Mouse (Mus musculus) liver, embryonic 11.5 days (tissue): ENCODE measurements around the gene Dock1. TPM values are rescaled to one million over a fixed set of nuclear protein-coding genes. Genes with fewer than 3 reads are reported as not detected.

Experiments used
- ATAC-seq: fragments of 200-750 bp; cut with Nextera tagmentation; replicated peaks from 2 replicates; pipeline ENCODE4 v1.8.0; 2017; ENCODE audit warnings: moderate number of reproducible peaks, mild to moderate bottlenecking, moderate TSS enrichment, moderate library complexity; ENCODE audit not compliant: low FRiP score
- DNase-seq: peaks from one replicate; pipeline ENCODE4 v3.0.0-alpha.2; 2017; ENCODE audit warnings: low spot score
- H3K27ac ChIP-seq: fragments of 300-500 bp; sonication (generic); 2 replicates; pipeline ENCODE4 v1.5.1; 2014; ENCODE audit warnings: mild to moderate bottlenecking, low read depth, low read length, control low read depth
- H3K27me3 ChIP-seq: fragments of 300-500 bp; sonication (generic); replicated peaks from 2 replicates; pipeline ENCODE4 v1.6.1; 2014; ENCODE audit warnings: low read length, mixed read lengths; ENCODE audit not compliant: control insufficient read depth, insufficient read depth
- H3K36me3 ChIP-seq: fragments of 300-500 bp; sonication (generic); 2 replicates; pipeline ENCODE4 v1.6.1; 2014; ENCODE audit warnings: mild to moderate bottlenecking, low read length, moderate library complexity, mixed read lengths; ENCODE audit not compliant: control insufficient read depth, insufficient read depth
- H3K4me1 ChIP-seq: fragments of 300-500 bp; sonication (generic); replicated peaks from 2 replicates; pipeline ENCODE4 v1.6.1; 2014; ENCODE audit warnings: low read length, mixed read lengths; ENCODE audit not compliant: control insufficient read depth, insufficient read depth
- H3K4me2 ChIP-seq: fragments of 300-500 bp; sonication (generic); 2 replicates; pipeline ENCODE4 v1.6.1; 2014; ENCODE audit warnings: mild to moderate bottlenecking, control low read depth, moderate library complexity
- H3K4me3 ChIP-seq: fragments of 300-500 bp; sonication (generic); 2 replicates; pipeline ENCODE4 v1.5.1; 2014; ENCODE audit warnings: low read depth, low read length, control low read depth
- H3K9ac ChIP-seq: fragments of 300-500 bp; sonication (generic); 2 replicates; pipeline ENCODE4 v1.6.1; 2014; ENCODE audit warnings: low read depth, low read length, control low read depth
- H3K9me3 ChIP-seq: fragments of 300-500 bp; sonication (generic); 2 replicates; pipeline ENCODE4 v1.6.1; 2016; ENCODE audit warnings: low read length, inconsistent platforms, mixed read lengths; ENCODE audit not compliant: control insufficient read depth
- WGBS: fragments of 180-500 bp; shearing (Covaris S2); extraction: QIAGEN DNeasy Blood & Tissue Kit; methylation state at CpG from one replicate; pipeline ENCODE4 v1.1.7; 2014; 5-methylcytosine and 5-hydroxymethylcytosine counted together
- polyA plus RNA-seq: library from polyadenylated mRNA; unstranded; fragments of >200 nt; fragmentation: Nextera tagmentation; extraction: Ambion mirVana; gene quantifications from 2 replicates; pipeline ENCODE4 v1.2.1, GENCODE M21; 2014

Gene Dock1
- polyA plus RNA-seq, 1 experiment from 2014 or later: 15.9 TPM

DNA sequence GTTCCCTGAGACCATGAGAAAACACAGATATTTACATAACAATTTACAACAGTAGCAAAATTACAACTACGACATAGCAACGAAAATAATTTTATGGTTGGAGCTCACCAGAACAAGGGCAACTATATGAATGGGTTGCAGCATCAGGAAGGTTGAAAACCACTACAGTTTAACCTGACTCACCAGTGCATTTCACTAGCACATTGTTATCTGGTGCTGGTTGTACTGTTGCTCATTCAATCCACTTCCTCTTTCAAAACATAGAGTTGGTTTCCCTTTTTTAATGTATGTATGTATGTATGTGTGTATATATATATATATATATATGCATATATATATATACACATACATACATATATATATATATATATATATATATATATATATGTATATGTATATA, 138.0 kb downstream of the Dock1 start:
- Histone ChIP-seq H3K27me3 (no peaks in the 10 kb centered on the region), H3K9ac (no peak overlapping the region), H3K27ac (no peak overlapping the region), H3K36me3 (no peaks in the 10 kb centered on the region), H3K4me3 (no peak overlapping the region), H3K4me1 (no peaks in the 10 kb centered on the region), H3K4me2 (no peak overlapping the region), H3K9me3 (no peaks in the 10 kb centered on the region)
- 84% methylated on average over 2 of the region's 2 CpGs for WGBS
- no peak for ATAC-seq
- no peak for DNase-seq

DNA sequence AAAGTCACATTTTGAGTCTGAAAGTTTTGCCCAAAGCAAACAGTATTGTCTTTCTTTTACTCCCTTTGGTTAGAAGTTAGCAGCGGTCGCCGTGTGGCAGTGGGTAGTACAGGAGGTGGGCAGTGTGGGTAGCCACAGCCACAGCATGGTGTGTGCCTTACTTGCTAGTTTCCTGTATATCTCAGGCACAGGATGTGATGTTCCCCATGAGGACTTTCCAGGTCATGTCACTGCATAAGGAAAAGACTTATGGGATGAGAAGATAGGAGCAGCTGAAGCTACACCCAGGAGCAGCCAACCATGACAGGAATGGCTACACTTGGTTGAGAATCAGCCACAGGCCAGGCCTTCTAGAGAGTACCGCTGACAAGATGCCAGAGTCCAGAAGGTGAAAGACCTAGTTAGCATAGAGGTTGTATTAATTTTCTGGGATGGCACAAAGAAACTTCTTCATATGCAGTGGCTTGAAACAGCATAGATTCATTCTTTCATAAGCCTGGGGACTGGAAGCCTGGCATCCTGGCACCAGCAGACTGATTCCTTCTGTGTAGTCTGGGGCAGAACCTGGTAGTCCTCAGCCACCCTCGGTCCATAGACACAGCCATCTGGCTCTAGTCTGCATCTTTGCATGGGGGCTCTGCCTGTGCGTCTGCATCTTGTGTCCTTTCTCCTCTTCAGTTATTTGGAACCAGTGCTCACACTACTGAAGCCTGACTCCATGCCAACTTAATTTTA, 139.0 kb downstream of the Dock1 start:
- Histone ChIP-seq H3K4me1 (no peaks in the 10 kb centered on the region), H3K9ac (no peak overlapping the region), H3K4me3 (no peak overlapping the region), H3K4me2 (no peak overlapping the region), H3K27ac (no peak overlapping the region), H3K27me3 (no peaks in the 10 kb centered on the region), H3K9me3 (no peaks in the 10 kb centered on the region), H3K36me3 (no peaks in the 10 kb centered on the region)
- ATAC-seq (no peak), DNase-seq (no peak)
- 87% methylated on average over 6 of the region's 6 CpGs for WGBS

DNA sequence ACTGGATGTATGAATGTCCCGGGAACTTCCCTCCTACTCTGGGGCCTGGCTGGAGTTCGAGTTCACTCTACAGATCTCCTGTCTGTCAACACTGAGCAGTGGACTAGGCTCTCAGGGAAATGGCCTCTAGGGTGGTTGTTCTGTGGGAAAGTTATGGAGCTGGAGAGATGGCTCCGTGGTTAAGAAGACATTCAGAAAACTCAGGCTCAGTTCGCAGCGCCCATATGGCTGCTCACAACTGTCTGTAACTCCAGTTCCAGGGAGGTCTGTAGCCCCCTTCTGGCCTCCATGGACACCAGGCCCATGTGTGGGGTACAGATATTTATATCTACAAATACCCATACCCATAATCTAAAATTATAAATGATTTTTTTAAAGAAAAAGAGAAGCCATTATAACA, 148.0 kb downstream of the Dock1 start:
- ATAC-seq (no peak), DNase-seq (no peak)
- H3K36me3 ChIP-seq: no peaks in the 10 kb centered on the region; the same call in 1 of the 2 replicates
- 89% methylated on average over 5 of the region's 5 CpGs for WGBS
- H3K9ac ChIP-seq: no peak overlapping the region
- no peak overlapping the region for H3K4me2 ChIP-seq
- H3K4me3 ChIP-seq: no peak overlapping the region
- H3K27ac ChIP-seq: no peak overlapping the region
- H3K9me3 ChIP-seq: no peaks in the 10 kb centered on the region
- H3K27me3 ChIP-seq: no peaks in the 10 kb centered on the region
- no peaks in the 10 kb centered on the region for H3K4me1 ChIP-seq

DNA sequence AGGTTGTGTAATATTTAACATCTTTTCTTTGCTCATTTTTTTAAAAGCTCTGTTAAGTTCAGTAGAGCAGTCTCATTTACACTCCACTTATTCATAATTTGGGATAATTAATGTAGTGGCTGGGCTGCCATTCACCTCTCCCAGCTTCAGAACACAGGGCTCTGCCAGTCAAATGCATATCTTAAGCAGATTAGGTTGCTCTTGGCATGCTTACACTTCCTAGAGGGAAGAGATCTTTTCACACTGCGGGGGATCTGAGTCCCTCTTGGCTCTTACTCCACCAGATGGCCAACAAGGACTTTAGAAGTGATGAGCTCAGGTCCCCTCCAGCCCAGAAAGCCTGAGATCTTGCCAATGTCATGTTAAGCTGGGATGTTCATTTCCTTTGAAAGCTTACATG, 150.8 kb downstream of the Dock1 start:
- Histone ChIP-seq H3K9ac (no peak overlapping the region), H3K36me3 (no peaks in the 10 kb centered on the region; the same call in 1 of the 2 replicates), H3K27ac (no peak overlapping the region), H3K4me2 (no peak overlapping the region), H3K27me3 (no peaks in the 10 kb centered on the region), H3K4me3 (no peak overlapping the region), H3K4me1 (no peaks in the 10 kb centered on the region), H3K9me3 (no peaks in the 10 kb centered on the region)
- WGBS: 33% methylated on average over 1 of the region's 1 CpGs
- DNase-seq (no peak), ATAC-seq (no peak)

DNA sequence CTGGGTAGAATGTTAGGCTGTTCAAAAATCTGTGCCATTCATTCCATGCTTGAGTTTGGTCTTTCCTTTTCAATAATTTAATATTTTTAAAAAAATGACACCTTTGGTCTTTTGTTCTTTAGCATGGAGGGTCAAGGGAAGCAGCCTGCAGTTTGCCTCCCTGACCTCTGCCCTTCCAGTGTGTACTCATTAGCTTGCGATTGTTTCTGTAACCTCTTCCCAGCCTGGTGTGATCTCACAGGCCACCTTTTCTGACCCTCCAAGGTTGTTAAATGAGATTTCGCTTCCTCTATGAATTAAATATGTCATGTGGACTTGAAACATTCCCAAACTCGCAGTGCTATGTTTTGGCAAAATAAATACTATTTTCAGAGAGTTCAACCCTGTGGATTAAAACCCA, 151.6 kb downstream of the Dock1 start:
- ATAC-seq: no peak
- H3K4me2 ChIP-seq: no peak overlapping the region

DNA sequence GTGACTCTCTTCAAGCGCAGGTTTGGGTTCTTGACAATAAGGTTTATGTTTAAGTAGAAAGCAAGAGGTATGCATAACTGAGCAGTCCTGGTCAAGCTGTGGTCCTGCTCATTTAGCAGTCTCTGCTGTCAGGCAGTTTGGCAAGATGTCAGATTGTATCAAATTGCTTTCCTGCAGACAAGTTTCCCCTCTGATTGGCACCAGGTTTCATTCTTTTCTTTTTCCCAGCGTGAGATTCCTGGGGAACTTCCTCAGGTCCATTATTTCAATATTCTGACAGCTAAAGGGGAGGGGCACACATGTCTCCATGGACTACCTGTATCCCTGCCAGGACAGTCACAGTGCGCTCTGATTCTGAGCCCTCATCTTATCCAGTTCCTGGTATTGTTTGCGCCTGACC, 153.4 kb downstream of the Dock1 start:
- no peak for DNase-seq
- 86% methylated on average over 4 of the region's 4 CpGs for WGBS

More for the DNA sequence above, 151.6 kb downstream of the Dock1 start:
- DNase-seq: no peak
- WGBS: 68% methylated on average over 3 of the region's 3 CpGs
- Histone ChIP-seq H3K4me3 (no peak overlapping the region), H3K9ac (no peak overlapping the region), H3K36me3 (no peaks in the 10 kb centered on the region; the same call in 1 of the 2 replicates), H3K4me1 (no peaks in the 10 kb centered on the region), H3K27me3 (no peaks in the 10 kb centered on the region), H3K9me3 (no peaks in the 10 kb centered on the region), H3K27ac (no peak overlapping the region)

DNA sequence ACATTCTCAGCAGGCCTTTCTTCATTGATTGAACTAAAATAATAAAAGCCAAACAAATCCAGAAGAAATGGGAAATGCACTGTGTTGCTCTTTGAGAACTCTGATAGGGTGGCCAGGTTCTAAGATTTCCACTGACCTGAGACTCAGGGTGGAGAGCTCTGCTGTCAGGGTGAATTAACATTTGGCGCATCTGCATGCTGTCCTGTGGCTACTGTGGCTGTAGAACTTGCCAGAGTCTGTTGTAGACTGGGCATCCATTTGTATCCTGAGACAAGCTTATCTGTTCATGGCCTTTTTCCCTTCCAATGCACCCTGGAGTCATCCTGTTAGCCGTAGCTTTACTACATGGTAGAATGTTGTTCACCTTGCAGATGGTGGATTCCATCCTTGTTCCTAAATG, 169.6 kb downstream of the Dock1 start:
- Histone ChIP-seq H3K36me3 (no peaks in the 10 kb centered on the region), H3K27me3 (no peaks in the 10 kb centered on the region), H3K4me1 (no peaks in the 10 kb centered on the region), H3K27ac (no peak overlapping the region), H3K9me3 (no peaks in the 10 kb centered on the region), H3K9ac (no peak overlapping the region), H3K4me3 (no peak overlapping the region), H3K4me2 (no peak overlapping the region)
- DNase-seq (no peak), ATAC-seq (no peak)
- whole genome bisulfite sequencing: 85% methylated on average over 2 of the region's 2 CpGs

More for the DNA sequence above, 153.4 kb downstream of the Dock1 start:
- no peak for ATAC-seq
- Histone ChIP-seq H3K27me3 (no peaks in the 10 kb centered on the region), H3K4me2 (no peak overlapping the region), H3K9ac (no peak overlapping the region), H3K36me3 (no peaks in the 10 kb centered on the region; the same call in 1 of the 2 replicates), H3K4me1 (no peaks in the 10 kb centered on the region), H3K27ac (no peak overlapping the region), H3K4me3 (no peak overlapping the region), H3K9me3 (no peaks in the 10 kb centered on the region)

DNA sequence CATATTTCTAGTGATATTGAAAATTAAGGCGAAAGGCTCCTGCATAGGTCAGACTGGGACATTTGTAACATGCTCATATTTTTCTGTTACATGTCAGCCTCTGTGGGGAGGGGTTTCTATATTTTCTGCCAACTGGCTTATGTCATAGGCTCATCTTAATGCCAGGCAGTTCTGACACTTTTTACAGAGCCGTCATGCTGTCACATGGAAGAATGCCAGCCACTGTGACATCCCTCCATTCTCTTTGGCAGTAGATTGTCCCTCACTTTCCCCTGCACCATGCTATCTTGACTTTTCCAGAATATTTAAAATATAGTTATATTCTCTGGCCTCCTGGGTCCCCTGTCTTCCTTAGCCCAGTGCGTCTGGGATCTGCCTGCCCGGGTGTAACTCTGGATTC, 172.3 kb downstream of the Dock1 start:
- DNase-seq: no peak
- WGBS: 85% methylated on average over 4 of the region's 4 CpGs
- no peak overlapping the region for H3K27ac ChIP-seq
- H3K4me2 ChIP-seq: no peak overlapping the region
- no peaks in the 10 kb centered on the region for H3K9me3 ChIP-seq
- no peaks in the 10 kb centered on the region for H3K36me3 ChIP-seq
- H3K4me3 ChIP-seq: no peak overlapping the region
- H3K4me1 ChIP-seq: no peaks in the 10 kb centered on the region
- ATAC-seq: no peak
- no peak overlapping the region for H3K9ac ChIP-seq
- no peaks in the 10 kb centered on the region for H3K27me3 ChIP-seq

DNA sequence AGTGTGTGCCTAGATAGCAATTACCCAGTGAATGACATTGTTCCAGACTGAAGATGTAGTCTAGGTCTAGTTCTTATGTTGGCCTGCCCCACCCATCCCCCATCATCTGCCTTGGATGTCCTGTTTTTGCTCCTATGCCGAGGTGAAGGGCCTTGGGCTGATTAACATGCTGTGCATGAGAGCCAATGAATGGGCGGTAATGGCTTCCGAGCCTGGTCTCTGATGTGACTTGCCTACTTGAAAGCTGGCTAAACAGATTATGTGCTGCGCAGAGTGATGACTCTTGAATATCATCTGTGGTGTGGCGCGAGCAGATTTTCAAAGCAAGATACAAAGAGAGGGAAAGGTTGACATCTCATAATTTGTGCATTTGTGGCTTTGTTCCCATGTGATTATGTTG, 191.5 kb downstream of the Dock1 start:
- H3K4me3 ChIP-seq: no peak overlapping the region
- H3K27ac ChIP-seq: no peak overlapping the region
- H3K4me2 ChIP-seq: no peak overlapping the region
- H3K9me3 ChIP-seq: no peaks in the 10 kb centered on the region
- no peaks in the 10 kb centered on the region for H3K27me3 ChIP-seq
- H3K4me1 ChIP-seq: no peaks in the 10 kb centered on the region
- no peaks in the 10 kb centered on the region; the same call in 1 of the 2 replicates for H3K36me3 ChIP-seq
- H3K9ac ChIP-seq: no peak overlapping the region
- DNase-seq (no peak), ATAC-seq (no peak)
- WGBS: 86% methylated on average over 6 of the region's 6 CpGs
